Mouse (Mus musculus) lung, embryonic 16.5 days (tissue): Measurements from ENCODE around the gene Nos1ap. TPM values are rescaled to one million over a fixed set of nuclear protein-coding genes. Genes with fewer than 3 reads are reported as not detected.

Source experiments
- ATAC-seq: fragments of 200-750 bp; cut with Nextera tagmentation; 2 replicates; pipeline ENCODE4 v1.8.0; 2017; ENCODE audit warnings: low read depth, mild to moderate bottlenecking, moderate library complexity
- H3K27ac ChIP-seq: fragments of 300-500 bp; sonication (generic); 2 replicates; pipeline ENCODE4 v1.5.1; 2014; ENCODE audit warnings: mild to moderate bottlenecking, control low read depth, low read length
- H3K27me3 ChIP-seq: fragments of 300-500 bp; sonication (generic); 2 replicates; pipeline ENCODE4 v1.6.1; 2014; ENCODE audit warnings: low read depth, low read length, mixed read lengths; ENCODE audit not compliant: control insufficient read depth, insufficient read depth
- H3K36me3 ChIP-seq: fragments of 300-500 bp; sonication (generic); 2 replicates; pipeline ENCODE4 v1.6.1; 2014; ENCODE audit warnings: low read length; ENCODE audit not compliant: control insufficient read depth, insufficient read depth
- H3K4me1 ChIP-seq: fragments of 300-500 bp; sonication (generic); replicated peaks from 2 replicates; pipeline ENCODE4 v1.6.1; 2014; ENCODE audit warnings: low read length, mixed read lengths; ENCODE audit not compliant: control insufficient read depth, insufficient read depth
- H3K4me2 ChIP-seq: fragments of 300-500 bp; sonication (generic); 2 replicates; pipeline ENCODE4 v1.6.1; 2014; ENCODE audit warnings: low read depth, low read length, control low read depth
- H3K4me3 ChIP-seq: fragments of 300-500 bp; sonication (generic); 2 replicates; pipeline ENCODE4 v1.5.1; 2014; ENCODE audit warnings: mild to moderate bottlenecking, low read length, control low read depth
- H3K9ac ChIP-seq: fragments of 300-500 bp; sonication (generic); 2 replicates; pipeline ENCODE4 v1.6.1; 2014; ENCODE audit warnings: low read length, control low read depth
- H3K9me3 ChIP-seq: fragments of 300-500 bp; sonication (generic); 2 replicates; pipeline ENCODE4 v1.6.1; 2016; ENCODE audit warnings: low read length; ENCODE audit not compliant: control insufficient read depth
- WGBS: fragments of 180-500 bp; shearing (Covaris S2); extraction: QIAGEN DNeasy Blood & Tissue Kit; methylation state at CpG from one replicate; pipeline ENCODE4 v1.1.7; 2014; 5-methylcytosine and 5-hydroxymethylcytosine counted together
- polyA plus RNA-seq: library from polyadenylated mRNA; unstranded; fragments of >200 nt; fragmentation: Nextera tagmentation; extraction: Ambion mirVana; gene quantifications from 2 replicates; pipeline ENCODE4 v1.2.1, GENCODE M21; 2015

Gene Nos1ap
- polyA plus RNA-seq, 1 experiment from 2014 or later: 7.1 TPM

GRCm38 (mm10) chr1:170431312-170431711, 158.3 kb downstream of the Nos1ap start:
- Histone ChIP-seq H3K9ac (no peak overlapping the region), H3K4me3 (no peak overlapping the region), H3K36me3 (no peaks in the 10 kb centered on the region), H3K27ac (no peak overlapping the region), H3K9me3 (no peaks in the 10 kb centered on the region), H3K4me2 (no peak overlapping the region), H3K27me3 (no peaks in the 10 kb centered on the region; the same call in 1 of the 2 replicates), H3K4me1 (no peaks in the 10 kb centered on the region)
- 49% methylated on average over 5 of the region's 5 CpGs for WGBS
- peak; percentile 67 for ATAC-seq

GRCm38 (mm10) chr1:170430660-170431059, 159.0 kb downstream of the Nos1ap start:
- WGBS: 89% methylated on average over 7 of the region's 7 CpGs
- no peak overlapping the region for H3K9ac ChIP-seq
- H3K4me1 ChIP-seq: no peaks in the 10 kb centered on the region
- ATAC-seq: no peak
- H3K27me3 ChIP-seq: no peaks in the 10 kb centered on the region; the same call in 1 of the 2 replicates
- H3K4me3 ChIP-seq: no peak overlapping the region
- H3K27ac ChIP-seq: no peak overlapping the region
- H3K4me2 ChIP-seq: no peak overlapping the region
- H3K9me3 ChIP-seq: no peaks in the 10 kb centered on the region
- no peaks in the 10 kb centered on the region for H3K36me3 ChIP-seq

- H3K27me3 ChIP-seq: no peaks in the 10 kb centered on the region; the same call in 1 of the 2 replicates
- H3K9me3 ChIP-seq: no peaks in the 10 kb centered on the region
- no peaks in the 10 kb centered on the region for H3K4me1 ChIP-seq
- no peak overlapping the region for H3K9ac ChIP-seq
- H3K4me2 ChIP-seq: no peak overlapping the region
- H3K4me3 ChIP-seq: no peak overlapping the region
- no peak overlapping the region for H3K27ac ChIP-seq
- no peaks in the 10 kb centered on the region for H3K36me3 ChIP-seq
- 70% methylated on average over 6 of the region's 6 CpGs for WGBS
- no peak for ATAC-seq
Observed at GRCm38 (mm10) chr1:170429656-170430055, 160.0 kb downstream of the Nos1ap start.

DNA sequence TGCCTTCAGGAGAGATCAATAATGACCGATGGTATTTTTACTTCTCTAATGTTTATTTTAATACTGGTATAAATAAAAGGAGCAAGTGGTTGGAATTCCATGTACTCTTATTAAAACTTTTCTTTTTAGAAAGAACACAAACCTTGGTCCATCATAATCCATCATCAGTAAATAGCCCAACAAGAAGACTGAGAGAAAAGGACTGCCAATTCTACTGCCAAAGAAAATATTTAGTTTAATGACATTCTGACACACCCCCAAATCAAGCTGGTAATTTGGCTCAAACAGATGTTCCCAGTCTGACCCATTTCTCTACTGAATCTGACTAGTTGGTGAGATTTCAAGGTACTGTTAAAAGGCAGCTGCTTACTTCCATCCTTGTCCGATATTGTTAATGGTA, 161.5 kb downstream of the Nos1ap start:
- ATAC-seq: no peak
- Histone ChIP-seq H3K27me3 (no peaks in the 10 kb centered on the region; the same call in 1 of the 2 replicates), H3K9me3 (no peaks in the 10 kb centered on the region), H3K4me2 (no peak overlapping the region), H3K4me3 (no peak overlapping the region), H3K36me3 (no peaks in the 10 kb centered on the region), H3K27ac (no peak overlapping the region), H3K4me1 (no peaks in the 10 kb centered on the region), H3K9ac (no peak overlapping the region)
- WGBS: 67% methylated on average over 2 of the region's 2 CpGs

GRCm38 (mm10) chr1:170424258-170424889, 165.3 kb downstream of the Nos1ap start:
- Histone ChIP-seq H3K36me3 (no peaks in the 10 kb centered on the region), H3K4me3 (no peak overlapping the region), H3K9me3 (no peaks in the 10 kb centered on the region), H3K27me3 (no peaks in the 10 kb centered on the region), H3K4me1 (no peaks in the 10 kb centered on the region), H3K4me2 (no peak overlapping the region), H3K9ac (no peak overlapping the region), H3K27ac (no peak overlapping the region)
- 83% methylated on average over 10 of the region's 10 CpGs for WGBS
- ATAC-seq: no peak

DNA sequence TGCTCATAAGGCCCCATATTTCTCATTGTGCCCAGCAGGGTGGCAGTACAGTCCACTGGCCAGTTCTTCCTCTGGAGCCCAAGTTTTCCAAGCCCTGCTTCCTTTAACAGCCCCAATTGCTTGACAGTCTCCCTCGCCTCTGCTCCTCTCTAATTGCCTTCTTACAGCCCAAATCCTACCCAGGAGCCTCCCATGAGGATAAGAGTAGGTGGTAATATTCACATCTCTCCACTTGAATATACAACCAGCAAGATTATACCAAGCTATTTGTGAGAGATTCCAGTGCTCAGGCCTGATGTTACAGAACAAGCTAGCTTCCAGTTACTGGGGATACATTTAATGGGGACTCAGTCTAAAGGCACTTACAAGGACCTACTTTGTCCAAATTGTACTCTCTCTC, 166.6 kb downstream of the Nos1ap start:
- no peaks in the 10 kb centered on the region for H3K9me3 ChIP-seq
- no peak overlapping the region for H3K9ac ChIP-seq
- 71% methylated on average over 1 of the region's 1 CpGs for WGBS
- ATAC-seq: no peak
- H3K4me3 ChIP-seq: no peak overlapping the region
- no peak overlapping the region for H3K4me2 ChIP-seq
- H3K36me3 ChIP-seq: no peaks in the 10 kb centered on the region
- H3K4me1 ChIP-seq: no peaks in the 10 kb centered on the region
- H3K27me3 ChIP-seq: no peaks in the 10 kb centered on the region
- no peak overlapping the region for H3K27ac ChIP-seq

GRCm38 (mm10) chr1:170422188-170422587, 167.5 kb downstream of the Nos1ap start:
- H3K4me3 ChIP-seq: no peak overlapping the region
- no peak for ATAC-seq

GRCm38 (mm10) chr1:170419961-170420360, 169.7 kb downstream of the Nos1ap start:
- H3K9ac ChIP-seq: no peak overlapping the region
- no peak overlapping the region for H3K4me3 ChIP-seq
- H3K4me2 ChIP-seq: no peak overlapping the region
- H3K36me3 ChIP-seq: no peaks in the 10 kb centered on the region
- WGBS: 67% methylated on average over 3 of the region's 3 CpGs
- H3K27me3 ChIP-seq: no peaks in the 10 kb centered on the region
- H3K4me1 ChIP-seq: no peaks in the 10 kb centered on the region
- no peaks in the 10 kb centered on the region for H3K9me3 ChIP-seq
- no peak for ATAC-seq
- no peak overlapping the region for H3K27ac ChIP-seq

More at GRCm38 (mm10) chr1:170422188-170422587, 167.5 kb downstream of the Nos1ap start:
- Histone ChIP-seq H3K27me3 (no peaks in the 10 kb centered on the region), H3K9me3 (no peaks in the 10 kb centered on the region), H3K27ac (no peak overlapping the region), H3K36me3 (no peaks in the 10 kb centered on the region), H3K9ac (no peak overlapping the region), H3K4me2 (no peak overlapping the region), H3K4me1 (no peaks in the 10 kb centered on the region)
- 84% methylated on average over 4 of the region's 4 CpGs for WGBS

DNA sequence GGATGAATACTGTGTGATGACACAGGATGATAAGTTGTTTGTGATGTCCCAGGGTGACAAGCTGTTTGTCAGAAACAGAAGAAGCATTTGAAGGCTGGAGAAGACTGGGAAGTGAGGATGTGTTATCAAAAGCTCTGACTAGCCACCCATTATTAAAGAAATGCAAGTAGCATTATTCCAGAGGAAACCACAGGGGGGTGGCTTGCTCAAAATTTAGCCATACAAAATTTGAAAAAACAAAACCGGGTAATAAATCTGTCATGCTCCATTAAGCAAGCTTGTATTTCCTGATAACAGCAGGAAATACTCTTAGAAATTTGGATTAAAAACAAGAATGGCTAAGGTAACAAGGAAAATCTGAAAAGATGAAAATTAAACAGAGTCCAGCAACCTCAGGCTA, 171.5 kb downstream of the Nos1ap start:
- ATAC-seq: no peak
- Histone ChIP-seq H3K27ac (no peak overlapping the region), H3K4me3 (no peak overlapping the region), H3K36me3 (no peaks in the 10 kb centered on the region), H3K9ac (no peak overlapping the region), H3K9me3 (no peaks in the 10 kb centered on the region), H3K4me2 (no peak overlapping the region), H3K4me1 (no peaks in the 10 kb centered on the region), H3K27me3 (no peaks in the 10 kb centered on the region)
- 58% methylated on average over 1 of the region's 1 CpGs for WGBS

DNA sequence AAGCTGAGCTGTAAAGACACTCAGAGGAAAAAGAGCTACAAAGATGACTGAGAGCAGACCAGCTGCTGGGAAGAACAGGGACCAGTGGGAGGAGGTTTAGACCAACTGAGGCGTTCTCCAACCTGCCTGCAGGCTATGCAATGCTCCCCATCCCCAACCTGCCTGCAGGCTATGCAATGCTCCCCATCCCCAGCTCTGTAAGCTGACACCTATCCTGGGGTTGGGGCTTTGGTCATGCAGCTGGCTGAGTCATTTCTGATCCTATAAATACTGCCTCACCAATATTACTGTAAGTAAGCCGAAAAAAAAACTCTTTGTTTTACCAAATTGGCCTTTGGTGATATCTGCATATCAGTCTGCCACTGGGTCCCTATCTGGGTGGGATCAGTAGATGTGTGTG, 172.7 kb downstream of the Nos1ap start:
- no peak for ATAC-seq
- Histone ChIP-seq H3K27ac (no peak overlapping the region), H3K9me3 (no peaks in the 10 kb centered on the region), H3K36me3 (no peaks in the 10 kb centered on the region), H3K27me3 (no peaks in the 10 kb centered on the region), H3K4me2 (no peak overlapping the region), H3K4me1 (no peaks in the 10 kb centered on the region), H3K4me3 (no peak overlapping the region), H3K9ac (no peak overlapping the region)
- WGBS: 61% methylated on average over 2 of the region's 2 CpGs
